Mouse (Mus musculus) adrenal gland, adult 18-20 months (tissue): ENCODE data around the gene Rps19. TPM values are rescaled to one million over a fixed set of nuclear protein-coding genes. Genes with fewer than 3 reads are reported as not detected.
"Not testable (repeated sequence)": the region's sequence is repeated elsewhere in the genome, so short reads cannot be mapped to it uniquely, and the experiment has no call there.

Experiments
- DNase-seq, 2 experiments: peaks; one replicate each; pipeline ENCODE4 v3.0.0; 2021 to 2022; ENCODE audit warnings: low spot score in 2 of 2
- total RNA-seq, 2 experiments: library from RNA; stranded (reverse); gene quantifications; 1 replicate in 1 of 2; 2 replicates in 1 of 2; pipeline ENCODE4 v1.2.3; 2021

Rps19 gene
- total RNA-seq, 2 experiments from 2014 or later: 871 to 959 TPM

- DNase-seq: no peak
Measured at GRCm38 (mm10) chr7:24869080-24869479, 15.1 kb upstream of the Rps19 start.

GRCm38 (mm10) chr7:24869532-24870165 lies 14.5 kb upstream of the Rps19 start, which contains the start of the genes Lypd4 and Dmrtc2:
TSS of gene Lypd4 (minus strand) at chr7:24869941.
TSS of gene Dmrtc2 (plus strand) at chr7:24870057.
- DNase-seq: no peak

- no peak for DNase-seq
Measured at GRCm38 (mm10) chr7:24877588-24877987, 6.6 kb upstream of the Rps19 start.

- no peak for DNase-seq
Measured at GRCm38 (mm10) chr7:24879620-24880019, 4.6 kb upstream of the Rps19 start.

GRCm38 (mm10) chr7:24882416-24883199 lies 1.6 kb upstream of the Rps19 start:
- DNase-seq: no peak

GRCm38 (mm10) chr7:24884693-24885291 lies 621 bp downstream of the Rps19 start:
- DNase-seq: no peak

- no peak for DNase-seq
Measured at GRCm38 (mm10) chr7:24885468-24886307, 1.5 kb downstream of the Rps19 start.

- peak in 1 of 2 experiments; percentile 30 for DNase-seq
Measured at GRCm38 (mm10) chr7:24886308-24886633, 2.1 kb downstream of the Rps19 start.

- DNase-seq: no peak
Measured at GRCm38 (mm10) chr7:24887096-24887495, 2.9 kb downstream of the Rps19 start.

GRCm38 (mm10) chr7:24889431-24890220 lies 5.5 kb downstream of the Rps19 start:
- DNase-seq: no peak

GRCm38 (mm10) chr7:24890281-24891216 lies 6.4 kb downstream of the Rps19 start:
- peak; percentile 60 to 68 for DNase-seq

GRCm38 (mm10) chr7:24891241-24892124 lies 7.3 kb downstream of the Rps19 start:
- no peak for DNase-seq

- DNase-seq: no peak
Measured at GRCm38 (mm10) chr7:24892125-24892583, 8.0 kb downstream of the Rps19 start.

- not testable (repeated sequence) for DNase-seq
Measured at GRCm38 (mm10) chr7:24895749-24896148, 11.6 kb downstream of the Rps19 start.

GRCm38 (mm10) chr7:24896269-24896668 lies 12.1 kb downstream of the Rps19 start:
- DNase-seq: no peak

GRCm38 (mm10) chr7:24897224-24897623 lies 13.1 kb downstream of the Rps19 start, which contains the start of gene Cd79a:
TSS of gene Cd79a (plus strand) at chr7:24897381.
- no peak for DNase-seq

- no peak for DNase-seq
Measured at GRCm38 (mm10) chr7:24897959-24898358, 13.8 kb downstream of the Rps19 start.

GRCm38 (mm10) chr7:24901114-24901513 lies 16.9 kb downstream of the Rps19 start:
- DNase-seq: no peak
